8 mouse cellular contexts compared by ENCODE assay signal in genomic region chr5:38260107-38260682, GRCm38 (mm10). TPM values are rescaled to one million over a fixed set of nuclear protein-coding genes. Genes with fewer than 3 reads are reported as not detected.
DNase-seq lines count a peak whose midpoint lies in the region; ATAC-seq and TF ChIP-seq lines count a peak whose summit lies in the region.

TSS of gene Tmem128 (plus strand) at chr5:38260185.

- peak; percentile 42 for DNase-seq in MEL-GATA-1-ER (ENCODE audit: extremely low read depth, low read depth)
- peak; percentile 75 to 82 for DNase-seq in cerebellum, adult 2 months
- peak; percentile 86 for DNase-seq in forebrain, postnatal 0 days
- DNase-seq in heart, postnatal 4 days: peak; percentile 66
- DNase-seq in layer of hippocampus, adult 8-10 months (ENCODE audit: low spot score in 2 of 2): peak; percentile 36 to 66
- DNase-seq in thymus, postnatal 0 days (ENCODE audit: low spot score): peak; percentile 62

- TF ChIP-seq CTCF in cerebellum, adult 2 months (IDR thresholded peaks at IDR 0.05; ENCODE audit: borderline replicate concordance, insufficient read depth, low read depth, low read length): no peak
- TF ChIP-seq CTCF in forebrain, postnatal 0 days (IDR thresholded peaks at IDR 0.05; ENCODE audit: low read depth): no peak
- TF ChIP-seq CTCF in olfactory bulb, adult 2 months (IDR thresholded peaks at IDR 0.05; ENCODE audit: insufficient read depth, low read depth, low read length): no peak

- H3K4me2 ChIP-seq in forebrain, postnatal 0 days (ENCODE audit: low read depth): peak within 1 kb of the TSS; percentile 85
- H3K4me2 ChIP-seq in lung, embryonic 15.5 days: peak within 1 kb of the TSS; percentile 75

- peak; percentile 87 for ATAC-seq in forebrain, postnatal 0 days
- ATAC-seq in lung, embryonic 15.5 days (ENCODE audit: borderline replicate concordance, extremely low read depth, low FRiP score, low TSS enrichment): peak; percentile 68; the same call in 1 of the 2 replicates

- H3K9me3 ChIP-seq in forebrain, postnatal 0 days (ENCODE audit: low read length): no peaks in the 10 kb centered on the region
- H3K9me3 ChIP-seq in lung, embryonic 15.5 days: no peaks in the 10 kb centered on the region

- peak; percentile 95 for TF ChIP-seq POLR2A in cerebellum, adult 2 months (IDR thresholded peaks at IDR 0.05; ENCODE audit: borderline replicate concordance, insufficient read depth, low read length)
- peak; percentile 91 for TF ChIP-seq POLR2A in olfactory bulb, adult 2 months (IDR thresholded peaks at IDR 0.05; ENCODE audit: insufficient read depth, low read depth, low read length)

- H3K4me1 ChIP-seq in cerebellum, adult 2 months (ENCODE audit: control insufficient read depth, insufficient read depth, low read length): no peaks in the 10 kb centered on the region; the same call in none of the 2 replicates
- 0 out of 2 replicates have a peak, but pooled peaks cover 5% of the 10 kb centered on the region for H3K4me1 ChIP-seq in forebrain, postnatal 0 days (ENCODE audit: insufficient read depth)
- peaks cover 8% of the 10 kb centered on the region for H3K4me1 ChIP-seq in lung, embryonic 15.5 days
- H3K4me1 ChIP-seq in olfactory bulb, adult 2 months (ENCODE audit: control insufficient read depth, insufficient read depth, low read length): no peaks in the 10 kb centered on the region; the same call in 1 of the 2 replicates

- H3K27me3 ChIP-seq in cerebellum, adult 2 months (ENCODE audit: control insufficient read depth, insufficient read depth, low read length): no peaks in the 10 kb centered on the region
- H3K27me3 ChIP-seq in forebrain, postnatal 0 days (ENCODE audit: insufficient read depth, low read length): no peaks in the 10 kb centered on the region
- no peaks in the 10 kb centered on the region for H3K27me3 ChIP-seq in lung, embryonic 15.5 days

- peak within 1 kb of the TSS; percentile 83 for H3K9ac ChIP-seq in forebrain, postnatal 0 days
- H3K9ac ChIP-seq in lung, embryonic 15.5 days: peak within 1 kb of the TSS; percentile 68

- peaks cover 27% of the 10 kb centered on the region for H3K36me3 ChIP-seq in forebrain, postnatal 0 days (ENCODE audit: insufficient read depth)
- H3K36me3 ChIP-seq in lung, embryonic 15.5 days: peaks cover 28% of the 10 kb centered on the region

- H3K27ac ChIP-seq in cerebellum, adult 2 months (ENCODE audit: insufficient read depth, low read length): peak within 1 kb of the TSS; percentile 73
- peak within 1 kb of the TSS; percentile 86 for H3K27ac ChIP-seq in forebrain, postnatal 0 days (ENCODE audit: low read depth, low read length)
- H3K27ac ChIP-seq in lung, embryonic 15.5 days: peak within 1 kb of the TSS; percentile 89
- H3K27ac ChIP-seq in olfactory bulb, adult 2 months (ENCODE audit: insufficient read depth, low read depth, low read length): peak within 1 kb of the TSS; percentile 77

- under 1% methylated on average over 40 of the region's 40 CpGs for WGBS in cerebellum, adult 2 months
- 2% methylated on average over 40 of the region's 40 CpGs for WGBS in forebrain, postnatal 0 days
- WGBS in lung, embryonic 15.5 days: under 1% methylated on average over 40 of the region's 40 CpGs
- WGBS in olfactory bulb, adult 2 months: under 1% methylated on average over 40 of the region's 40 CpGs

- H3K4me3 ChIP-seq in cerebellum, adult 2 months (replicated peaks; ENCODE audit: insufficient read depth, low read depth, low read length): peak within 1 kb of the TSS; percentile 94
- H3K4me3 ChIP-seq in forebrain, postnatal 0 days (ENCODE audit: low read depth, low read length): peak within 1 kb of the TSS; percentile 90
- peak within 1 kb of the TSS; percentile 82 for H3K4me3 ChIP-seq in lung, embryonic 15.5 days
- H3K4me3 ChIP-seq in olfactory bulb, adult 2 months (ENCODE audit: insufficient read depth, low read depth, low read length): peak within 1 kb of the TSS; percentile 75

RNA-seq across cellular contexts. Expression of gene Tmem128, which starts in this region (rescaled TPM):
- polyA plus RNA-seq in cerebellum, adult 2 months (2012; rRNA removed): 56.0 and 57.8 TPM in 2 replicates
- total RNA-seq in forebrain, postnatal 0 days (2014; rRNA removed): 96.9 and 99.0 TPM in 2 replicates
- polyA plus RNA-seq in forebrain, postnatal 0 days (2015; fragmentation: Nextera tagmentation; extraction: Ambion mirVana): 105 and 106 TPM in 2 replicates
- 10 to 100 TPM; 23.8 to 26.3 TPM for total RNA-seq in heart, postnatal 4 days (2021)
- 10 to 100 TPM; 29.0 to 34.0 (median 30.1) TPM for total RNA-seq in layer of hippocampus, adult 8-10 months (2022)
- 80.4 and 81.1 TPM in 2 replicates for polyA plus RNA-seq in lung, embryonic 15.5 days (2015; fragmentation: Nextera tagmentation; extraction: Ambion mirVana)
- not detected in 2 replicates for polyA plus RNA-seq in olfactory bulb, adult 2 months (2012; ENCODE audit: insufficient read depth, insufficient read length, low replicate concordance, missing spikeins)
- 103 and 126 TPM in 2 replicates for polyA plus RNA-seq in thymus, postnatal 0 days (2015; fragmentation: Nextera tagmentation; extraction: Ambion mirVana)

Comparison
In these comparisons a context has a peak if more than half of its experiments do, and no peak if none do; other contexts are left out.
1. Peak in every context shown above with its lines: DNase-seq, ATAC-seq, H3K4me3 ChIP-seq and H3K27ac ChIP-seq.